Mouse (Mus musculus): Measurements from ENCODE around the gene Wdr3. TPM values are rescaled to one million over a fixed set of nuclear protein-coding genes. Genes with fewer than 3 reads are reported as not detected.

The Wdr3 gene
- polyA plus RNA-seq, 1 experiment from 2014 or later, result 65.8 TPM

GRCm38 (mm10) chr3:100121961-100122360 is 40.2 kb downstream of the Wdr3 start:
- H3K27me3 ChIP-seq (ENCODE audit: low read depth, poor library complexity, severe bottlenecking), result no peaks in the 10 kb centered on the region
- no peaks in the 10 kb centered on the region for H3K36me3 ChIP-seq
- no peaks in the 10 kb centered on the region for H3K4me1 ChIP-seq
- no peak for DNase-seq (ENCODE audit: low spot score)
- no peak overlapping the region for H3K4me3 ChIP-seq
- H3K9me3 ChIP-seq (replicated peaks), result no peaks in the 10 kb centered on the region
- WGBS, result 88% methylated on average over 2 of the region's 2 CpGs
- H3K27ac ChIP-seq, result no peak overlapping the region

- H3K27me3 ChIP-seq (ENCODE audit: low read depth, poor library complexity, severe bottlenecking), result no peaks in the 10 kb centered on the region
- no peaks in the 10 kb centered on the region for H3K4me1 ChIP-seq
- H3K9me3 ChIP-seq (replicated peaks), result no peaks in the 10 kb centered on the region
- DNase-seq (ENCODE audit: low spot score), result no peak
- WGBS, result 82% methylated on average over 2 of the region's 2 CpGs
- H3K36me3 ChIP-seq, result no peaks in the 10 kb centered on the region
- no peak overlapping the region for H3K27ac ChIP-seq
- no peak overlapping the region for H3K4me3 ChIP-seq
Measured at GRCm38 (mm10) chr3:100118681-100119080, 43.5 kb downstream of the Wdr3 start.

GRCm38 (mm10) chr3:100106736-100107135 is 55.5 kb downstream of the Wdr3 start:
- H3K27ac ChIP-seq, result no peak overlapping the region
- no peak overlapping the region for H3K4me3 ChIP-seq
- DNase-seq (ENCODE audit: low spot score), result no peak
- no peaks in the 10 kb centered on the region for H3K4me1 ChIP-seq
- no peaks in the 10 kb centered on the region for H3K36me3 ChIP-seq
- H3K9me3 ChIP-seq (replicated peaks), result no peaks in the 10 kb centered on the region
- no peaks in the 10 kb centered on the region for H3K27me3 ChIP-seq (ENCODE audit: low read depth, poor library complexity, severe bottlenecking)
- WGBS, result 95% methylated on average over 2 of the region's 2 CpGs

- 92% methylated on average over 3 of the region's 3 CpGs for WGBS
Measured at GRCm38 (mm10) chr3:100102386-100103092, 59.7 kb downstream of the Wdr3 start.

More at GRCm38 (mm10) chr3:100102386-100103092, 59.7 kb downstream of the Wdr3 start:
- no peak for DNase-seq (ENCODE audit: low spot score)
- Histone ChIP-seq H3K4me1 (no peaks in the 10 kb centered on the region), H3K36me3 (no peaks in the 10 kb centered on the region), H3K4me3 (no peak overlapping the region), H3K27ac (no peak overlapping the region), H3K27me3 (ENCODE audit: low read depth, poor library complexity, severe bottlenecking) (no peaks in the 10 kb centered on the region), H3K9me3 (replicated peaks) (no peaks in the 10 kb centered on the region)

Other genes starting within 250 kb of the Wdr3 start
- gene Gdap2, start within 50 bp of the Wdr3 start, polyA plus RNA-seq (2016; fragmentation: Nextera tagmentation; extraction: Ambion mirVana), result 24.2 and 29.1 TPM in 2 replicates